Mouse (Mus musculus) frontal cortex, postnatal 10 days (tissue): ENCODE results near the gene Scn1a.

Experiments
- DNase-seq, 2 experiments: peaks; one replicate each; pipeline ENCODE4 v3.0.0; 2022; ENCODE audit warnings: low spot score in 2 of 2, mixed read lengths in 1 of 2

Gene Scn1a

DNA sequence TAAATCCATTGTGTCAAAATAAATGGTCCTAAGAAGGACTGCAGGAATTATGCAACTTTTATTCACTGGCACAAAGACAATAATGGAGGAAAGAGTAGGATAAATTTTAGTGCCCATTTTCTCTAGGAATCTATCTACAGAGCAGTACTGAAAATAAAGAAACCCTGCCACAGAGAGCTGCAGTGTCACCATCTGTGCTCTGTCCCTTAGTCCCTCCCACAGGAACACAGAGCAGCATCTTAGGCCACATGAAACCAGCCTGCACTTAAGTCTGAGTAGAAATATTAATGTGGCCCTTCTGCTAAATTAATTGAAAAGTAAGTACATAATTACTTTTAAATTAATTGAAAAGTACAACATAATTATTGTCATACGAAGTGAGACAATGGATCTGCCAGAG, 196.6 kb downstream of the Scn1a start:
- DNase-seq: no peak

- no peak for DNase-seq
Measured at GRCm38 (mm10) chr2:66240334-66240733, 200.3 kb downstream of the Scn1a start.

GRCm38 (mm10) chr2:66238886-66239285, 201.8 kb downstream of the Scn1a start:
- no peak for DNase-seq

GRCm38 (mm10) chr2:66220954-66221353, 219.7 kb downstream of the Scn1a start:
- DNase-seq: no peak
